Mouse (Mus musculus): Measurements from ENCODE around the gene Wee1. TPM values are rescaled to one million over a fixed set of nuclear protein-coding genes. Genes with fewer than 3 reads are reported as not detected.
"Not testable (repeated sequence)": the region's sequence is repeated elsewhere in the genome, so short reads cannot be mapped to it uniquely, and the experiment has no call there.

Gene Wee1
- total RNA-seq (2021): 10 to 100 TPM; 10.3 to 12.2 TPM
- long read RNA-seq, experiment 1, partial matches to known transcripts: 0 of 2 reads
- long read RNA-seq, experiment 1, other reads (novel, unspliced or antisense): 1 of 2 reads
- long read RNA-seq, experiment 2, partial matches to known transcripts: 0 of 1 reads
- long read RNA-seq, experiment 2, other reads (novel, unspliced or antisense): 0 of 1 reads

DNA sequence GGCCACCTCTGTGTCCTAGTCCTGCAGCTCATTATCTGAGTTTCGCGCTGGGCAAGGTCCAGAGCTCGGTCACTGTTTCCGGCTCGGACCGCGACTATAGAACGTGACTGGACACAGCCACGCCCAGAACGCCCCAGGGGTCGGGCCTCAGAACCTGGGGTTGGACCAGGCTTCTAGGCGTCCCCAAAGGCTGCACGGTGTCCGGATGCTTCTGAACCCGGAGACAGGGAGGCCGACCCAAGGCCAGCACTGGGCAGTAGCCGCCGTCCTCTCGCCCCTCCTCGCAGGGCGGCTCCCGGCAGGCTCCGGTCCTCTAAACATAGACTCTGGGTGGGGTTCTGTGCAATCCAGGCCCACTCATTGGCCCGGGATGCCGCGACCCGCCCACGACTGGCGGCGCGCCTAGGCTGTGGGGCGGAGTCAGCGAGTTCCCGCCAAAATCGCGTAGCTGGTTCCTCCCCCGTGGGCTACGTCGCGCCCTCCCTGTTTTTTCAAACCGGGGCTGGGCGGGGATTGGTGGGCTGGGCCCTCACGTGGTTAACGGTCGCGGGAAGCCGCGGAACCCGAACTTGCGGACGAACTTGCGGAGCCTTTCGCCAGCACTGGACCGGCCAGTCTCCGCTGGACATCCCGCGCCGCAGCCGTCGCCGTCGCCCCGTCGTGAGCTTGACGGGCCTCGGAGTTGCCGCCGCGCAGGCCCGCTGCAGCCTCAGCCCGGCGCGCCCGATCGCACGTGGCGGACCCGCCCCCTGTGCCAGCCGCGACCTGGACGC, at the start of gene Wee1:
TSS of gene Wee1 (plus strand) at position 531 of the 773 bp plus-strand sequence.
- DNase-seq: peak; percentile 99

DNA sequence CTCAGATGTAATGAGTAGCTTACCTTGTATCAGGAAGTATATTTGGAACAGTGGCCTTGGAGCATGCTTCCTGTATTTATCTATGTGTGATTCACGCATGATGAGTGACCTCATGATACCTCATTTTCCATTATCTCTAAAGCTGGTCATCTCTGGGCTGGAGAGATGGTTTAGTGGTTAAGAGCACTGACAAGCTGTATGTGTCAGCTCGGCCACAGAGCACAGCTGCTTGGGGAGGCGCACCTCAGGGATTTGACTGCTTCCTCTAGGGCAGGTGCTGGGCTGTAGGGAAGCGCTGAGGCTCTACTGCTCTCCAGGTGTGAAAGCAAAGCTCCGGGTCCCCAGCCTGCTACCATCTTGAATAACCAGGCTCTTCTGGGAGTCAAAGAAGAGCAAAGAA, 43.7 kb upstream of the Wee1 start:
- peak in 1 of 2 experiments; percentile 25 for DNase-seq

- DNase-seq: peak; percentile 48 to 74
Measured at GRCm38 (mm10) chr7:110083386-110084165, 38.3 kb upstream of the Wee1 start.

DNA sequence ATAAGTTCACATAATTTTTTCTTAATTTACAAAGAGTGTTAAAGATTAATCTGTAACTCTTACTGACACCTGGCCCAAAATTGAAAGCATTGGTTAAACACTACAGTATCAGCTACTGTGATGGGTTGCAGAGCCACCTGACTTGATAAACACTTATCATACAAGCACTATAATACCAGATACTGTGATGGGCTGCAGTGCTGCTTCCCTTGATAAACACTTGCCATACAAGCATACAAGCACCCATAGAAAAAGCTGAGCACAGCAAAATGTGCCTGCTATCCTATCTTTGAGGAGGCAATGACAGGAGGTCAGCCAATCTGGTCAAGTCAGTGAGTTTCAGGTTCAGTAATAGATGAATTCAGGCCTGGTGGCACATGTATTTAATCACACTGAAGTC, 36.6 kb upstream of the Wee1 start:
- DNase-seq: no peak

- DNase-seq: no peak
Measured at GRCm38 (mm10) chr7:110087914-110088313, 33.9 kb upstream of the Wee1 start.

DNA sequence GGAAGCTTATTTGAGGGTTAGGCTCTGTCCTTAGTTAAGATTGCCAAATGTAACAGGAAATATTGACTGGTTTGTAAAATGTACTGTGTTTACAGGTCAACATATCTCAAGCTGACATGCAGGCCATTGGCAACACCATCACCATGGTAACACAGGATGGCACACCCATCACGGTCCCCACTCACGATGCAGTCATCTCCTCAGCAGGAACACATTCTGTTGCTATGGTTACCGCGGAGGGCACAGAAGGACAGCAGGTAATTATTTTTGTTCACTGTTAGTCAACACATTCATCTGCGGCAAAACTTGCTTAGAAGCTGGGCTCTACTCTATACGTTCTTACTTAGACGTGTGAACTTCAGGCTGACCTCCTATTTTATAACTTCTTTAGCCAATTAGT, 30.2 kb upstream of the Wee1 start:
- no peak for DNase-seq

GRCm38 (mm10) chr7:110096332-110096731, 25.5 kb upstream of the Wee1 start:
- DNase-seq: no peak

DNA sequence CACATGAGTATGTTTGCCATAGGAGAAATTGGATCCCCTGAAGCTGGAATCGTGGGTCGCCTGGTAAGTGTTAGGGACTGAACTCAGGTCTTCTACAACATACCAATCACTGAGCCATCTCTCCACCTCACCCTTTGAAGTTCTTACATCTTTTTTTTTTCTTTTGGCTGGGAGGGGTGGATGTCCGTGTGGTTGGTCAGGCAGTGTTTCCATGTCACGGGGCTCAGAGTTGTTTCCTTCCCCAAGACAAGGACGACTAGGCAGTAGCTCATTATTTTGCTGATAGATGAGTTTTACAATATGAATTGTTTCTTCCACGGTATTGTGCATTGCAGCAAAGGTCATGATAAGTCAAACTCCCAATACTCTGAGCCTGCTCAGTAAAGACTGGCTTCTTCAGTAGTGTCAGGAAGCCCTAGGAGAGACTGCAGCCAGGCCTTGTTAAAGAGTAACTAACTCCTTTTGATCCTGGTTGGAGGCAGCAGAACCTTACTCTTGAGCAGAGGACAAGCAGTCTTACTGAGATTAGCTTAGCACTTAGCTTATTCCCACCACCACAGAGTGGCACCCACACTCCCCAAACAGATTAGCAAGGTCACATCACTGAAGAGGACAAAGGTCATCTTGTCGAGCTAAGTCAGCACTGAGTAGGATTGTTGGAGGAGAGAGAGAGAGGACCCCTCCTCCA, 24.6 kb upstream of the Wee1 start:
- DNase-seq: no peak

- DNase-seq: no peak
Measured at GRCm38 (mm10) chr7:110100854-110101253, 21.0 kb upstream of the Wee1 start.

DNA sequence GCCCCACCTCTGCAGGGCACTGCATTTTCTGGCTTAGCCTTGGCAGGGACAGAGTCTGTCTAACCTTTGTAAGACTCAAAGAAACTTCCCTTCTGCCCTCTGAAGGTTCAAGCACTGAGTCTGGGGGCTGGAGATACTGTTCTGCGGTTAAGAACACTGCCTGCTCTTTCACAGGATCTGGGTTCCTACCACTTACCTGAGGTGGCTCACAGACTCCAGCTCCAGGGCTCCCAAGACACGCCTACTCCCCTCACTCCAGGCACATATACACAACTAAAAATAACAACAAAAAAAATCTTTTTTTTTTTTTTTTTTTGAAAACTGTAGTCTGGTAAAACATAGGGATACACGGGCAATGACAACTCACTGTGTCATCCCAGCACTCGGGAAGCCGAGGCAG, 20.6 kb upstream of the Wee1 start:
- no peak for DNase-seq

GRCm38 (mm10) chr7:110105041-110105440, 16.8 kb upstream of the Wee1 start:
- DNase-seq: no peak

DNA sequence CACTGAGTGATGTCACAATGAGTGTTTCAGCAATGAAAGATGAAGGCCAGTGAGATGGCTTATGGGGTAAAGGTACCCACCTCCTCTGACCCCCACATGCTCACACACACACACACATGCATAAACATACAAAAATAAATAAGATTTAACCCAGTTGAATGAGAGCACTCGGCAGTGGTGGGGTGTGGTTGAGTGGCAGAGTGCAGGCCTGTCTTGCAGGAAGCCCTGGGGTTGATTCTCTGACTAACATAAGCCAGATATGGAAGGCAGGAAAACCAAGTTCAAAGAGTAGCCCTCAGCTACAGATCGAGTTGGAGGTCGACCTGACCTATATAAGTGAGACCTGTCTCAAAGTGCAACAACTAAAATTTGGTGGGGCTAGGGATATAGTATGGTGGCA, 15.2 kb upstream of the Wee1 start:
- DNase-seq: no peak

GRCm38 (mm10) chr7:110108524-110108923, 13.3 kb upstream of the Wee1 start:
- DNase-seq: not testable (repeated sequence)

DNA sequence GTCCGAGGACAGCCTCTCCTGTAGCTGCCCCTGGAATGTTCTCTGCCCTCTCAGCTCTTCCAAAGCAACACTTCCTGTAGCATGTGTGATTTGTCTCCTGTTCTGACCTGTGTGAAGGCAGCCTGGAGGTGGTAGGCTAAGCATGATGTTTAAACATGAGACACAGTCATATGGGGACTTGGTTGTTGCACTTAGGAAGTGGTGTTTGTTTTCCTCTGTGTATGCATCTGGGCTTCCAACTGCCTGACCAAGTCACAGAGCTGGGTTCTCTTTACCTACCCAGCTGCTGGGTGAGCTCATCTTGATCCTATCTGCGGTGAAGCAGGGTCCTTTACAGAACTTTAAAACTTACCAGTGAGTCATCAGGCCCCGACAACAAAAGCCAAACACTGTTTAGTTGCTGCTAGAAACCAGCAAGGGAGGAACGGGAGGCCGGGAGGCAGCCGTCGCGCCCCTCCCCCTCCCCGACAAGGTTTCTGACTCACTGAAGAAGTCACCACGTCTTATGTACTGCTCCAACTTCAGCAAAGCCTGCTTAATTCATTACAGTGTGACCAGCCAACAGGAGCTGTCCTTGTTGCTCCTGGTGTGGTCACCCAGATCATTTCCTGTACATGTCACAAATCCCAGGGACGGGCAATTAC, 12.8 kb upstream of the Wee1 start:
- DNase-seq: peak; percentile 91 to 94

DNA sequence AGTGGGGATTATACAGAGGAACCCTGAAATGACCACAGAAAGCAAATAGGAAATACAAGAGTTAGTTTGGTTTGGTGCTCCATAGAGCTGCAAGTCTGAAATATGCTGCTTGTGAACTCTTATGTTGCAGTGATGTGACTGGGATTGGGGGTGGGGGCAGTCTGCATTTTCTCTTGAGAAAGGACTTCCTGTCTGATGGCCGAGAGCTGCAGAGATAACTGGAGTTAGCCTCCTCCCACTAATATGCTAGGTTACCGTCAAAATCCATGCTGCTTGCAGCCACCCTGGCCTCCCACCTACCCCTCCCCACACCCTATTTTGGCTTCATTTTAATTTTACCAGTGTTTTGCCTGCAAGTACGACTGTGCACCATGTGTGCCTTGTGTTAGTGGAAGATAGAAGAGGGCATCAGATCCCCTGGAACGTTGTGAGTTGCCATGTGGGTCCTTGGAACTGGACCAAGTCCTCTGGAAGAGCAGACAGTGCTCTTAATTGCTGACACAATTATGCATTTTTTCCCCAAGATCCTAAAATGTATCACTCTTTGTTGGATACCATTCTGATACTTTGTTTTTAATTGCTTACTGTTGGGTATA, 11.7 kb upstream of the Wee1 start:
- DNase-seq: no peak

DNA sequence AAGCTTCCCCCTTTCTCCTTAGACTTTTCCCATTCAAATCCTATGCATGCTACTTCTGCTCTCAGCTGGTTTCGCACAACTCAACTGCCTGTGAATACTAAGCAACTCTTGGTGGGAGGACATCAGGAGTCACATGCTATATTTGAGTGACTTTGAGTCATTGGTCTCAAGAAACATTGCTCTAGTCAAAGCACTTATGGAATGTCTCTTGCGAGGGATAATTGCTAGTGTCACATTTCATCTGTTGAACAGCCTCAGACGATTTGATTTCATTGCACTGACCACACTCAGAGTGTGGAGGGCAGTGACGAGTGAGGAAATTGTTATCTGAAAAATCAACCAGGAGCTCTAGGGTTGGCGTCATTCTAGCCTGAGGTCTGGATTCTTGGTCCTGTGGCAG, 7.1 kb upstream of the Wee1 start:
- DNase-seq: no peak

DNA sequence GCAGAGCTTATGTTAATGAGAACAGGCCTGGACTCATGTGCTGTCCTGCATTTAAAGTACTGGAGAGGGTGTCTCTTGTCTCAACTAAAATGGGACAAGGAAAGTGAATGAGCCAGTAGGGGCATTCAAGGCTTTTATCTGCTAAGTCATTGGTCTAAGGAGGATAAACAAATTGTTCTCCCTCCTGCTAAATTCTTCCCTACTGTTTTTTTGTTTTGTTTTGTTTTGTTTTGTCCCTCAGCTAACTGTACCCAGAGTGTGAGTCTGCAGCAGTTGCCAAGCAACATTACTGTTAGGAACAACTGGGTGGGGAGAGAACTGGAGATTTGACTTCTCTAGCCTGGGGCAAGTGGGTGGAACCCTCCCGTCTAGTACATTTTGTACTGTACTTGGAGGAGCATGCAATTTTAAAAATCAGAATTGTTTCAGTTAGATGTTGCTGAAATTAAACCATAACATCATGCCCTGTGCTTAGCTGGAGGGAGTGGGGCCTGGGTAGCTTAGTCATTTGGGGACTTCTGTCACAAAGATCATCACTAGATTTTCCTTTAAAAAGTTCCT, 5.0 kb upstream of the Wee1 start:
- no peak for DNase-seq

DNA sequence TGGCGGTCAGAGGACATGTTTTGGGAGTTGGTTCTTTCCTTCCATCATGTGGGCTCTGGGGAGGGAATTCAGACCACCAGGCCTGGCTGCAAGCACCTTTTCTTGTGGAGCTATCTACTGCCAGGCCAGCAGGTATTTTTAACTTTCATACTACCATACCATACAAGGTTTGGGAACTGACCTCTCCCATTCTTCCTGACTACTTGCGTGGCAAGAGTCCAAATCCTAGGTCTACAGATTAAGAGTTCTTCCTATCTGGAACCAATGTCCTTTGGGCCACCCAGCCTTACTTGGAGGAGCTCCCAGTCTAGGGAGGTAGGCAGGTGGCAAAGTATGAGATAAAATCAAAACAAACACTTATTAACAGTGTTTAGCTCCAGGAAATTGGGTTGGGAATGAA, 3.4 kb upstream of the Wee1 start:
- no peak for DNase-seq

- no peak for DNase-seq
Measured at GRCm38 (mm10) chr7:110120157-110120784, 1.6 kb upstream of the Wee1 start.

DNA sequence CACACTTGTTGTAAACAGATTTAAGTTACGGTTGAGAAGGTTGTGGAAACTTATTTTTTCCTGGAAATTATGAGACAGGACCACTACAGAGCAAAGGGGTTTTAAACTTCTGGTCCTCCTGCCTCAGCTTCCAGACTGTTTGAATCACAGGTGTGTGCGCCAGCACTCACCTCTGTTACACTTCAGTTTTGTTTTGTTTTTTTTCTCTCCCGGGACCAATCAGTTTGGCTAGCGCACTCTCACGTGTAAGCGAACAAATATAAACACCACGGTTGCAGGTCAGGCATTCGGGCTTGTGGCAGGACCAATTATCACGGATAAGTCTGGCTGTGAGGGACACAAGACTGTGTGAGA, 707 bp upstream of the Wee1 start:
- DNase-seq: no peak

GRCm38 (mm10) chr7:110122289-110122564, 381 bp downstream of the Wee1 start:
- DNase-seq: no peak
